Mouse (Mus musculus) neural tube, embryonic 11.5 days (tissue): Measurements from ENCODE around the gene Zswim4. TPM values are rescaled to one million over a fixed set of nuclear protein-coding genes. Genes with fewer than 3 reads are reported as not detected.

Experiments used
- ATAC-seq: fragments of 200-750 bp; cut with Nextera tagmentation; 2 replicates; pipeline ENCODE4 v1.8.0; 2017; ENCODE audit warnings: moderate number of reproducible peaks, mild to moderate bottlenecking, moderate TSS enrichment, moderate library complexity; ENCODE audit not compliant: insufficient read depth, low FRiP score, low TSS enrichment
- DNase-seq: peaks from one replicate; pipeline ENCODE4 v3.0.0-alpha.2; 2015; ENCODE audit warnings: low spot score
- H3K27ac ChIP-seq: fragments of 300-500 bp; sonication (generic); 2 replicates; pipeline ENCODE4 v1.5.1; 2014; ENCODE audit warnings: low read depth, mild to moderate bottlenecking, low read length
- H3K27me3 ChIP-seq: fragments of 300-500 bp; sonication (generic); 2 replicates; pipeline ENCODE4 v1.6.1; 2014; ENCODE audit warnings: mild to moderate bottlenecking, low read length, mixed read lengths; ENCODE audit not compliant: control insufficient read depth, insufficient read depth
- H3K36me3 ChIP-seq: fragments of 300-500 bp; sonication (generic); 2 replicates; pipeline ENCODE4 v1.6.1; 2014; ENCODE audit warnings: mild to moderate bottlenecking, low read length, moderate library complexity, mixed read lengths; ENCODE audit not compliant: control insufficient read depth, insufficient read depth
- H3K4me1 ChIP-seq: fragments of 300-500 bp; sonication (generic); 2 replicates; pipeline ENCODE4 v1.6.1; 2014; ENCODE audit warnings: low read length, mixed read lengths; ENCODE audit not compliant: control insufficient read depth, insufficient read depth
- H3K4me2 ChIP-seq: fragments of 300-500 bp; sonication (generic); 2 replicates; pipeline ENCODE4 v1.6.1; 2014; ENCODE audit warnings: low read depth, mild to moderate bottlenecking, moderate library complexity
- H3K4me3 ChIP-seq: fragments of 300-500 bp; sonication (generic); 2 replicates; pipeline ENCODE4 v1.5.1; 2014; ENCODE audit warnings: low read depth, low read length
- H3K9ac ChIP-seq: fragments of 300-500 bp; sonication (generic); 2 replicates; pipeline ENCODE4 v1.6.1; 2014; ENCODE audit warnings: mild to moderate bottlenecking, low read length
- H3K9me3 ChIP-seq: fragments of 300-500 bp; sonication (generic); 2 replicates; pipeline ENCODE4 v1.6.1; 2016; ENCODE audit warnings: low read length; ENCODE audit not compliant: control insufficient read depth
- WGBS: fragments of 180-500 bp; shearing (Covaris S2); extraction: QIAGEN DNeasy Blood & Tissue Kit; methylation state at CpG from one replicate; pipeline ENCODE4 v1.1.7; 2014; 5-methylcytosine and 5-hydroxymethylcytosine counted together
- polyA plus RNA-seq: library from polyadenylated mRNA; unstranded; fragments of >200 nt; fragmentation: Nextera tagmentation; extraction: Ambion mirVana; gene quantifications from 2 replicates; pipeline ENCODE4 v1.2.1, GENCODE M21; 2014

The Zswim4 gene
- polyA plus RNA-seq, 1 experiment from 2014 or later = 35.5 TPM

DNA sequence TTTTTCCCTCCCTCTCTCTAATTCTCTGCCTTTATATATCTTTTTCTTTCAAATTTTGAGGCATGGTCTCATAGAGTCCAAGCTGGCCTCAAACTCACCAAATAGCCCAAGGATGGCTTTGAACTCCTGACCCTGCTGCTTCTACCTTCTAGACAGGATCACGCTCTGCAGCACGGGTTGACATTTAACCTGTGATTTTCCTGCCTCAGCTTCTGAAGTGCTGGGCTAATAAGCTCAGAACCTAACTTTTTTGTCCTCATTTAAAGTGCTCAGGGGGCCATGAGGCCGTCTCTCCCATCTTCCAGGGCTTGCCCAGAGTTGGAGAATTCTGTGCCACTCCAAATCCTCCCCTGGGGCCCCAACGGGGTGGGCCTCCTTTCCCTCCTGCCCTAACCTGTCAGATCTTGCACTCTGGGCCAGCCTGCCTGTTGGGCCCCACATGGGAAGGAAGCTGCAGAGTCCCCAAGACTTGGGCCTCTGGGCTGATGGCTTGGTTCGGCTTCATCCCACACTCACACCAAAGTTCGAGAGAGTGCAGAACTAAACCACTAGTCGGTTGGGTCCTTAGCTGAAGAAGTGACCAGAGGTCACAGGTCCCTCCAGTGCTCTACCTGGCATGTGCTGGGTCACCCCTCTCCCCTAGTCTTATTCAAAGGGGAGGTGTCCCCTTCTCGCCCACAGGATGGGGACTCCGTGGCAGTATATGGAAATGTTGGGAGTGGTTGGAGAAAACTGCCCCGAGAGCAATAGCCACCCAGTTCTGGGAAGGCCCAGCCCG lies 37.3 kb downstream of the Zswim4 start:
- Histone ChIP-seq H3K4me2 (no peak overlapping the region; the same call in 1 of the 2 replicates), H3K36me3 (no peaks in the 10 kb centered on the region)

DNA sequence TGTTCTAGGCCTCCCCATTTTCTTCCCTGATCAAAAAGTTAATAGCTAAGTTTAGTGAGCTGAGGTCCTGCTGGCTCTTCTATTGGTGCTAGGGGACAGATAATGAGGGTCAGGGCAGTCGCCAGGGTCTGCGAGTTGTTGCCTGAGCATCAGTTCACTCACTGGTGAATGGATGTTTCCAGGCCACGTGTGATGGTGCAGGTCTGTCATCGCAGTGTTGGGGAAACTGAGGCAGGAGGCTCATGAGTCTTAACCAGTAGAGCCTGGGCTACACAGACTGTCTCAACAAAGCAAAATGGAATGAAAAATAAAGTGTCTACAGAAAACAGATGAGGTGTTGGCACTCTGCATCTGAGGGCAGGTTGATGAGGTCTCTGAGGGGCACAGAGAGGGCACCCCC lies 38.0 kb downstream of the Zswim4 start:
- H3K9ac ChIP-seq = peak overlapping the region; percentile 54; the same call in 1 of the 2 replicates
- no peaks in the 10 kb centered on the region for H3K36me3 ChIP-seq
- H3K9me3 ChIP-seq = no peaks in the 10 kb centered on the region
- H3K4me2 ChIP-seq = peak overlapping the region; percentile 63
- no peaks in the 10 kb centered on the region for H3K27me3 ChIP-seq
- WGBS = 19% methylated on average over 4 of the region's 4 CpGs
- peaks cover 31% of the 10 kb centered on the region for H3K4me1 ChIP-seq
- peak overlapping the region; percentile 93 for H3K27ac ChIP-seq
- ATAC-seq = no peak
- DNase-seq = no peak
- peak overlapping the region; percentile 45; the same call in 1 of the 2 replicates for H3K4me3 ChIP-seq

More for the DNA sequence above, 37.3 kb downstream of the Zswim4 start:
- no peak overlapping the region for H3K27ac ChIP-seq
- H3K27me3 ChIP-seq = no peaks in the 10 kb centered on the region
- no peak for DNase-seq
- ATAC-seq = no peak
- 57% methylated on average over 11 of the region's 11 CpGs for WGBS
- no peaks in the 10 kb centered on the region for H3K9me3 ChIP-seq
- H3K4me1 ChIP-seq = peaks cover 31% of the 10 kb centered on the region
- no peak overlapping the region for H3K4me3 ChIP-seq
- no peak overlapping the region; the same call in 1 of the 2 replicates for H3K9ac ChIP-seq

DNA sequence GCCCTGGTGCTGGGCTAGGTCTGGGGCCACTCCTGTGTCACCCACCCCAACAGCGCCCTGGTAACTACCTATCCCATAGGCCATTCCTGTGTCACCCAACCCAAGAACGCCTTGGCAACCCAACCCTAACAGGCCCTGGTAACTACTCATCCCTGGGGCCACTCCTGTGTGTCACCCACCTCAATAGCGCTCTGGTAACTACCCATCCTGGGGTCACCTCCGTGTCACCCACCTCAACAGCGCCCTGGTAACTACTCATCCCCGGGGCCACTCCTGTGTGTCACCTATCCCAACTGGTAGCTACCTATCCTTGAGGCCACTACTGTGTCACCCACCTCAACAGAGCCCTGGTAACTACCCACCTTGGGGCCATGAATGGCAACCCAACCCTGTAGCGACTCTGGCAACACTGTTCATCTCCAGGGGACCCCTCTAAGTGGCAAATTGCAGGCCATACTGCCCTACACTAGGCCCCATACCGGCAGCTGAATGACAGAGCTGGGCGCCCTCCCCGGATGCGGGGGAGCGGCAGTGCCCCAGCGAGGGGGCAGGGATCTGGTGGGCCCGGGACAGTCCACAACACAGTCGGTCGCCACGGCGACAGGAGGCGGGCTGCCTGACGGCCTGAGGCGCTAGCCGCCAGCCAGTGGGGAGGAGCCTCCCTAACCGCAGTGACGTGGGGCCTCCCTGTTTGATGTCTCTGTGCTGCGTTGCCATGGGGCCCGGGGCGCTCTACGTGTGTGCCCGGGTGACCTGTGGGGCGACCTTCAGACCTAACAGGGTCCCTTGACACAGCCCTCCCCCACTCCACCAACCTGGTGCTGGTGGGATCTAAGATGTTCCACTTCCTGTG lies 38.7 kb downstream of the Zswim4 start:
- no peaks in the 10 kb centered on the region for H3K9me3 ChIP-seq
- peak overlapping the region; percentile 63 for H3K4me2 ChIP-seq
- peaks cover 26% of the 10 kb centered on the region for H3K4me1 ChIP-seq
- H3K36me3 ChIP-seq = no peaks in the 10 kb centered on the region
- ATAC-seq (peak; percentile 87), DNase-seq (peak; percentile 90)
- H3K4me3 ChIP-seq = peak overlapping the region; percentile 45
- no peaks in the 10 kb centered on the region for H3K27me3 ChIP-seq
- WGBS = 2% methylated on average over 30 of the region's 30 CpGs
- H3K27ac ChIP-seq = peak overlapping the region; percentile 93
- H3K9ac ChIP-seq = peak overlapping the region; percentile 54

DNA sequence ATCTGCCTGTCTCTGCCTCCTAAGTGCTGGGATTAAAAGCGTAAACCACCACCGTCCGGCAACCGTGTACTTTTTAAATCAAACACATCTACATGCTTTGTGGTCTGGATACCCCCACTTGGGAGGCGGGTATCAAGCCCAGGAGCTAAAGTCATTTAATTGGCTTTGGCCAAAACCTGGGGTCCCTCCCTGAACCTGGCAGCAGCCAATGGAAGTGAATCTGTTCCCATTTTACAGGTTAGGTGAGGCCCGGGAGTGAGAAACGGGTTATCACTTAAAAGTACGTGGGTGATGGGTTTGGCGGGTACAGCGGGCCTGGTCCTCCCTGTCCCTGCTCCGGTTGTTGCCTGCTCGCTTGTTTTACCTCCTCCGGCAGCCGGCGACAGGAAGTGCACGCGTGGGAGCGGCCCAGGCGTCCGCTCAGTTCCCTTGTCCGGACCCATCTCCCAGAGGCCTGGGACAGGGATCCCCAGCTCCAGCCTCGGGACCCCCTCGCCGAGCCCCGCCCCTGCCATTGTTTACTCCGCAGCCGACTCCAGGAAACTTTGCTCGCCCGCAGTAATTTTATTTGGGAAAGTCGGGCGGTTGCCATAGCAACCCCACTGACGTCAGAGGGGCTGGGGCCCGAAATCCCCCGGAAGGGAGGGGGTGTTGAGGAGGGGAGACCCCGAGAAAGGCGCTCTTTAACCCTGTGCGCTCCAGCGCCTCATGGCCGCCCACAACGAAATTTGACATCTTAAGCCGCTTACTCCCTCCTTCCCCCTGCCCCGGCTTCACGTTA lies 39.5 kb downstream of the Zswim4 start:
- ATAC-seq = peak; percentile 45; the same call in 1 of the 2 replicates
- Histone ChIP-seq H3K4me1 (peaks cover 24% of the 10 kb centered on the region), H3K36me3 (no peaks in the 10 kb centered on the region), H3K27me3 (no peaks in the 10 kb centered on the region), H3K9me3 (no peaks in the 10 kb centered on the region), H3K4me2 (peak overlapping the region; percentile 63), H3K9ac (peak overlapping the region; percentile 54), H3K27ac (peak overlapping the region; percentile 93), H3K4me3 (peak overlapping the region; percentile 45)
- WGBS = 4% methylated on average over 43 of the region's 43 CpGs
- peak; percentile 94 for DNase-seq

DNA sequence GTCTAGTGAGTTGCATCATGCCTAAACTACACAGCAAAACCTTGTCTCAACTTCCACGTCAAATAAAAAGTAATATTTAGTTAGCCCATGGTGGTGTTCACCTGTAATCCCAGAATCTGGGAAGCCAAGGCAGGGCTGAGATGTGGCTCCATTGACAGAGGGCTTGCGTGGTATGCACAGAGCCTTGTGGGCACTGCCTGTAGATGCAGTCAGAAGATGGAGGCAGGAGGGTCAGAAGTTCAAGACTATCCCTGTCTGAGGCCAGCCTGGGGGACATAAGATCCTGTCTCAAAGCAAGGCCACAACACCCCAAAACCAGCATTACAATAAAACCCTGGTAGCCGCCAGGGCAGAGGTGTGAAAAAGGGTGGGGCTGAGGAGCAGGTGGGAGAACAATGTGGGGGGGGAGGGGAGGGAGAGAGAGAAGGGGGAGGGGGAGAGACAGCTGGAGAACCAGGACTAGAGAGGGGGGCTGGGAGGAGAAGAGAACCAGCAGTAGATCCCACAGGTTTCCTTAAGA lies 42.6 kb downstream of the Zswim4 start:
- no peaks in the 10 kb centered on the region for H3K27me3 ChIP-seq
- no peak overlapping the region for H3K4me2 ChIP-seq
- DNase-seq (no peak), ATAC-seq (no peak)
- H3K4me3 ChIP-seq = no peak overlapping the region
- H3K9ac ChIP-seq = no peak overlapping the region
- peaks cover 14% of the 10 kb centered on the region for H3K4me1 ChIP-seq
- H3K27ac ChIP-seq = no peak overlapping the region
- H3K36me3 ChIP-seq = no peaks in the 10 kb centered on the region
- 73% methylated on average over 3 of the region's 3 CpGs for whole genome bisulfite sequencing
- H3K9me3 ChIP-seq = no peaks in the 10 kb centered on the region

DNA sequence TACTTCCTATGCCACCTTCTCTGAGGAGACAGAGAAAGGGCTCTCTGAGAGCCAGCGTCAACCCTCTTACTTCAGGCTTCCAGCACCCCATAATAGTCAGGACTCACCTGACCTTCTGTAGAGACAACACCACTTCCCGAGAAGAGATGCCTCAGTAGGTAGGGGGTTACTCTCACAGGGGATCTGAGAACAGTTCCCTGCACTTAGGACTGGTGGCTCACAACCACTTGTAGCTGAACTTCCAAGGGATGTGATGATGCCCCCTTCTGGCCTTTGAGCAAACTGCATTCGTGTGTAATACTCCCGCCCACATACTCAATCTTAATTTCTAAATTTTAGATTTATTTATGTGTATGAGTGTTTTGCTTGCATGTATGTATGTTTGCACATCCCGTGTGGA lies 43.3 kb downstream of the Zswim4 start:
- no peaks in the 10 kb centered on the region for H3K27me3 ChIP-seq
- no peaks in the 10 kb centered on the region for H3K36me3 ChIP-seq
- WGBS = 82% methylated on average over 5 of the region's 5 CpGs
- H3K9ac ChIP-seq = no peak overlapping the region
- no peaks in the 10 kb centered on the region for H3K9me3 ChIP-seq
- DNase-seq (no peak), ATAC-seq (no peak)
- no peak overlapping the region for H3K27ac ChIP-seq
- peaks cover 9% of the 10 kb centered on the region for H3K4me1 ChIP-seq
- H3K4me2 ChIP-seq = no peak overlapping the region
- H3K4me3 ChIP-seq = no peak overlapping the region

DNA sequence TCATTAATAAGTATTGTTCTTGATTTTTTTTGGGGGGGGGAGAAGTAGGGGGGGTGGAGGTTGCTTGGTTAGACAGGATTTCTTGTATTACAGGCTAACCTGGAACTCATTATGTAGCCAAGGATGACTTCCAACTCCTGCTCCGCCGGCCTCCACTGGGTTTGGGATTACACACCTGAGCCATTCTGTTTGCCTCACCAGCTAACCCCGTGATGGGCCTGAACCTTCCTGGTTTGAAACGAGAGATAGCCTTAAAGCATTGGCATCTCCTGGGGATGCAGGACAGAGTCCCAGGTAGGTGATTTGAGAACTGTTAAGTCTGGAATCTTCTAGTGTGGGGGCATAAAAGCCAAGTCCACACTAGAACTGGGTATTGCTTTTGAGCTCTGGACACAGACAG lies 43.7 kb downstream of the Zswim4 start:
- no peaks in the 10 kb centered on the region for H3K27me3 ChIP-seq
- WGBS = 71% methylated on average over 4 of the region's 4 CpGs
- H3K9ac ChIP-seq = no peak overlapping the region
- H3K27ac ChIP-seq = no peak overlapping the region
- ATAC-seq (no peak), DNase-seq (no peak)
- H3K4me1 ChIP-seq = peaks cover 5% of the 10 kb centered on the region
- H3K9me3 ChIP-seq = no peaks in the 10 kb centered on the region
- no peak overlapping the region for H3K4me2 ChIP-seq
- no peaks in the 10 kb centered on the region for H3K36me3 ChIP-seq
- no peak overlapping the region for H3K4me3 ChIP-seq

DNA sequence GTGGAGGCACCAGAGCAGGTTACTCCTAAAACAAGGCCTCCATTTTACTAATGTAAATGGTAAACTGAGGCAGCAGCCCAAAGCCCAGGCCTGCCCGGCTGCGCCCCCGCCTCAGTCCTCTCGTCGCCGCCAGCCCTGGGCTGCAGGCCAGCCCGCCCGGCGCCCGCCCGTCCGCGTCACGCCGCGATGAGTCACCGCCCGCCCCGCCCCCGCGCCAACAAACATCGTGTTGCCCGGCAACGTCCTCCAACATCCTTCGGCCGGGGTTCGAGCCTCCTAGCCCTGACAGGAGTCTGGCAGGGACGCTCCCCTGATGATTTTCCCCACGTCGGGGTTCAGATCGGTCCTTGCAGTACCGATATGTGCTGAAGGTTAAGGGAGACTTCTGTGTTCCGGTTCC lies 44.3 kb downstream of the Zswim4 start:
- Histone ChIP-seq H3K9ac (peak overlapping the region; percentile 22; the same call in 1 of the 2 replicates), H3K27ac (no peak overlapping the region), H3K4me2 (peak overlapping the region; percentile 18), H3K4me1 (no peaks in the 10 kb centered on the region), H3K36me3 (no peaks in the 10 kb centered on the region), H3K4me3 (0 out of 2 replicates have a peak overlapping the region, but pooled peaks have one; percentile 14), H3K9me3 (no peaks in the 10 kb centered on the region), H3K27me3 (no peaks in the 10 kb centered on the region)
- DNase-seq (peak; percentile 75), ATAC-seq (0 out of 2 replicates have a peak, but pooled peaks have one; percentile 15)
- WGBS = 6% methylated on average over 33 of the region's 33 CpGs
